Mouse (Mus musculus) liver, adult 2 months (tissue): Measurements from ENCODE around the gene Klk4.

Experiments
- CTCF ChIP-seq: fragments of 200-500 bp; IDR thresholded peaks from 2 replicates; pipeline ENCODE4 v1.5.1; 2011; ENCODE audit warnings: low read depth, low read length, control low read depth
- POLR2A ChIP-seq: fragments of 200-500 bp; IDR thresholded peaks from 2 replicates; pipeline ENCODE4 v1.6.1; 2011; ENCODE audit warnings: low read length, control low read depth; ENCODE audit not compliant: insufficient read depth; ENCODE audit errors: extremely low read depth

DNA sequence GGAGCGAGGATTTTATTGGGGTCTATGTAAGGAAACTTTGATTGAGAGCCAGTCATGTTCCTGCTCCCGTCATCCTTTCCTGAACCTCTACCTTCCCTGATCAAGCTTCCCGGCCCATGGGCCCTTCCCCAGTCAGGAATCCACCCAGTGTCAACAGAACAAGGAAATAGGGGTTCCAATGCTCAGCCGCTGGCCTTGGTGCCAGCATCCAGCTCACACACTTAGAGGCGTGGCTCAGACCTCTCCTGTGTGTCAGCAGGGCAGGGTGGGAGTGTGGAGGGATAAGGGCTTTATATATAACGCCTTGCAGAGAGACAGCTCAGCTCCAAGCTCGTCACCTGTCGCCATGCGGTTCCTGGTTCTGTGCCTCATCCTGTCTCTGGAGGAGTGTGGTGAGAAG lies 33.9 kb downstream of the Klk4 start:
- TF ChIP-seq CTCF (no peak), POLR2A (no peak)
